Mouse (Mus musculus): ENCODE results near the gene Ddt. TPM values are rescaled to one million over a fixed set of nuclear protein-coding genes. Genes with fewer than 3 reads are reported as not detected.
"Not testable (repeated sequence)": the region's sequence is repeated elsewhere in the genome, so short reads cannot be mapped to it uniquely, and the experiment has no call there.

Gene Ddt
- polyA plus RNA-seq, 1 experiment from 2014 or later, result 37.5 TPM

DNA sequence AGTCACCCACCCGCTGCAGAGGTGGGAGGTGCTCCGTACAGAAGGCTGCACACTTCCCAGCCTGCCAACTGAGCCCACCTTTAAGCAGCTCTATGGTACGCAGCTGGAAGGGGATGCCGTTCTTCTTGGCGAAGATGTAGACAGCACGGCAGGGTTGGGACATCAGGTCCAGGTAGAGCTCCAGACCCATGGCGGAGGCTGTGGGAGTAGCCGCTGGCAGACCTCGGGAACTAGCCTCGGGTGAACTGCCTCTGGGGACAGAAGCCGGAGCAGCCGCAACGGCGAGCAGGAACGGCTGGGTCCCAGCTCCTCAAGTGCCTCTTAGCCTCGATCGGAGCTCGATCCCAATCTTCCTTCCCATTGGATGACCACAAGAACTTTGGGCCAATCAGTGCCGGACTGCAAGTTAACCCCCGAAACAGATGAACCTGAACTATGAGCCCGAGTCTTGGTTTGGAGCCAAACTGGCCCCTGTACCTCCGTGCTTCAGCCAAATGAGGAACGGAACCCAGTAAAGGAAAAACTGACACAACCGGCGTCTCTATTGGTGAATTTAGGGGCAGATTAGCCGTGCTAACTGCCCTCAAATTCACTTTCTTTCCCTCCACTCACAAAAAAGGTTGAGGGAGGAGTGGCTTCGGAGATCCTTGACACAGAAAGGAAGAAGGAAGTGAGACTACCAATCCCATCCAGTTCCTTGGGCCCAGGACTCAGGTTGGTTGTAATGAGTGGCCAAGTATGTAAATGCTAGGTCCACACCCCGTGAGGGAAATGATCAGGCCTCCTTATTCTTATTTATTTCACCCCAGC is 7.8 kb upstream of the Ddt start, which contains the start of the genes Gm20441 and Gstt3:
Gene Gm20441, minus strand, starts transcription at position 186 of the 810 bp plus-strand sequence.
Gene Gstt3, minus strand, starts transcription at position 646 of the 810 bp plus-strand sequence.
- Histone ChIP-seq H3K4me3 (ENCODE audit: control insufficient read depth in 1 of 2, insufficient read depth in 1 of 2, low read depth in 1 of 2, low read length in 2 of 2) (peak within 1 kb of the TSS; percentile 40 to 45), H3K9me3 (ENCODE audit: control insufficient read depth, low read length) (no peaks in the 10 kb centered on the region), H3K36me3 (ENCODE audit: control insufficient read depth, insufficient read depth, low read length) (no peaks in the 10 kb centered on the region), H3K4me2 (ENCODE audit: low read length) (peak within 1 kb of the TSS; percentile 75), H3K27me3 (ENCODE audit: control insufficient read depth, insufficient read depth, low read length) (peaks cover 10% of the 10 kb centered on the region), H3K4me1 (ENCODE audit: control insufficient read depth in 2 of 2, insufficient read depth in 2 of 2, low read length in 2 of 2) (peaks cover 4 to 7% of the 10 kb centered on the region in 2 experiments; a peak in 2 of 4 replicates), H3K27ac (replicated peaks in 1 of 2; ENCODE audit: control insufficient read depth in 1 of 2, insufficient read depth in 1 of 2, low read depth in 2 of 2, low read length in 2 of 2) (no peak within 1 kb of the TSS), H3K9ac (ENCODE audit: low read length) (peak within 1 kb of the TSS; percentile 54)
- ATAC-seq (ENCODE audit: insufficient number of reproducible peaks, insufficient read depth, low FRiP score, low read depth), result peak; percentile 56; the same call in 1 of the 2 replicates
- WGBS, result under 1% methylated on average over 28 of the region's 28 CpGs

- Histone ChIP-seq H3K36me3 (ENCODE audit: control insufficient read depth, insufficient read depth, low read length) (no peaks in the 10 kb centered on the region), H3K4me3 (ENCODE audit: control insufficient read depth in 1 of 2, insufficient read depth in 1 of 2, low read depth in 1 of 2, low read length in 2 of 2) (0 out of 4 replicates have a peak overlapping the region, but pooled peaks of 1 of the 2 experiments have one; percentile 40), H3K27me3 (ENCODE audit: control insufficient read depth, insufficient read depth, low read length) (peaks cover 10% of the 10 kb centered on the region), H3K27ac (replicated peaks in 1 of 2; ENCODE audit: control insufficient read depth in 1 of 2, insufficient read depth in 1 of 2, low read depth in 2 of 2, low read length in 2 of 2) (no peak overlapping the region), H3K9me3 (ENCODE audit: control insufficient read depth, low read length) (no peaks in the 10 kb centered on the region), H3K4me1 (ENCODE audit: control insufficient read depth in 2 of 2, insufficient read depth in 2 of 2, low read length in 2 of 2) (peaks cover 4 to 7% of the 10 kb centered on the region in 2 experiments; a peak in 2 of 4 replicates), H3K9ac (ENCODE audit: low read length) (no peak overlapping the region), H3K4me2 (ENCODE audit: low read length) (no peak overlapping the region)
- 39% methylated on average over 15 of the region's 15 CpGs for WGBS
- no peak for ATAC-seq (ENCODE audit: insufficient number of reproducible peaks, insufficient read depth, low FRiP score, low read depth)
Measured at GRCm38 (mm10) chr10:75779206-75780174, 6.3 kb upstream of the Ddt start.

GRCm38 (mm10) chr10:75777885-75778284 is 4.7 kb upstream of the Ddt start:
- 67% methylated on average over 2 of the region's 2 CpGs for WGBS

GRCm38 (mm10) chr10:75776562-75776961 is 3.3 kb upstream of the Ddt start:
- no peak overlapping the region for H3K4me3 ChIP-seq (ENCODE audit: control insufficient read depth in 1 of 2, insufficient read depth in 1 of 2, low read depth in 1 of 2, low read length in 2 of 2)
- H3K9me3 ChIP-seq (ENCODE audit: control insufficient read depth, low read length), result no peaks in the 10 kb centered on the region
- no peak overlapping the region for H3K9ac ChIP-seq (ENCODE audit: low read length)
- H3K36me3 ChIP-seq (ENCODE audit: control insufficient read depth, insufficient read depth, low read length), result no peaks in the 10 kb centered on the region
- ATAC-seq (ENCODE audit: insufficient number of reproducible peaks, insufficient read depth, low FRiP score, low read depth), result no peak
- WGBS, result 85% methylated on average over 6 of the region's 6 CpGs
- no peak overlapping the region for H3K27ac ChIP-seq (replicated peaks in 1 of 2; ENCODE audit: control insufficient read depth in 1 of 2, insufficient read depth in 1 of 2, low read depth in 2 of 2, low read length in 2 of 2)
- H3K27me3 ChIP-seq (ENCODE audit: control insufficient read depth, insufficient read depth, low read length), result peaks cover 10% of the 10 kb centered on the region
- H3K4me2 ChIP-seq (ENCODE audit: low read length), result no peak overlapping the region
- H3K4me1 ChIP-seq (ENCODE audit: control insufficient read depth in 2 of 2, insufficient read depth in 2 of 2, low read length in 2 of 2), result peaks cover 11 to 14% of the 10 kb centered on the region in 2 experiments; a peak in 3 of 4 replicates

More at GRCm38 (mm10) chr10:75777885-75778284, 4.7 kb upstream of the Ddt start:
- H3K27me3 ChIP-seq (ENCODE audit: control insufficient read depth, insufficient read depth, low read length), result peaks cover 10% of the 10 kb centered on the region
- ATAC-seq (ENCODE audit: insufficient number of reproducible peaks, insufficient read depth, low FRiP score, low read depth), result no peak
- H3K4me2 ChIP-seq (ENCODE audit: low read length), result no peak overlapping the region
- H3K4me1 ChIP-seq (ENCODE audit: control insufficient read depth in 2 of 2, insufficient read depth in 2 of 2, low read length in 2 of 2), result peaks cover 4 to 8% of the 10 kb centered on the region in 2 experiments; a peak in 2 of 4 replicates
- H3K27ac ChIP-seq (replicated peaks in 1 of 2; ENCODE audit: control insufficient read depth in 1 of 2, insufficient read depth in 1 of 2, low read depth in 2 of 2, low read length in 2 of 2), result no peak overlapping the region
- no peak overlapping the region for H3K4me3 ChIP-seq (ENCODE audit: control insufficient read depth in 1 of 2, insufficient read depth in 1 of 2, low read depth in 1 of 2, low read length in 2 of 2)
- H3K9ac ChIP-seq (ENCODE audit: low read length), result no peak overlapping the region
- H3K9me3 ChIP-seq (ENCODE audit: control insufficient read depth, low read length), result no peaks in the 10 kb centered on the region
- H3K36me3 ChIP-seq (ENCODE audit: control insufficient read depth, insufficient read depth, low read length), result no peaks in the 10 kb centered on the region

DNA sequence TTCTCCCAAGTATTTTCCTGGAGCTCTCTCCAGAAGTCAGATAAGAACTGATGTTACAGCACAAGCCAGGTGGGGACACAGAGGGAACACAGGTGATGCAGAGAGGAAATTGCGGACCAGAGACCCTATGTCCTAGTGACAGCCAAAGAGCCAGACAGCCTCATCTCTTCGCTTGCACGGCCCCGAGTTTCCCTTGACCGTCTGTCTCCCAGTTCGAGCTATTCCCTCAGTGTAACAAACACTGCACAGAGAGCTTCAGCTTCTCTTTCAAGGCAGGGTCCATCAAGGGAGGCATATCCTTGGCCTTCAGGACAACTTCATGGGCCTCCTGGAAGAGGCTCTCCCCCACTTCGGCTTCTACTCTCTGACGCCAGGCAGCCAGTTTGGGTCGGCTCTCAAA is 1.4 kb upstream of the Ddt start:
- no peak for ATAC-seq (ENCODE audit: insufficient number of reproducible peaks, insufficient read depth, low FRiP score, low read depth)
- WGBS, result 90% methylated on average over 9 of the region's 9 CpGs
- H3K27ac ChIP-seq (replicated peaks in 1 of 2; ENCODE audit: control insufficient read depth in 1 of 2, insufficient read depth in 1 of 2, low read depth in 2 of 2, low read length in 2 of 2), result no peak overlapping the region
- no peak overlapping the region for H3K9ac ChIP-seq (ENCODE audit: low read length)
- no peaks in the 10 kb centered on the region for H3K36me3 ChIP-seq (ENCODE audit: control insufficient read depth, insufficient read depth, low read length)
- no peaks in the 10 kb centered on the region for H3K9me3 ChIP-seq (ENCODE audit: control insufficient read depth, low read length)
- H3K27me3 ChIP-seq (ENCODE audit: control insufficient read depth, insufficient read depth, low read length), result peaks cover 3% of the 10 kb centered on the region; the same call in 1 of the 2 replicates
- H3K4me2 ChIP-seq (ENCODE audit: low read length), result no peak overlapping the region
- peaks cover 6 to 8% of the 10 kb centered on the region in 2 experiments; a peak in 2 of 4 replicates for H3K4me1 ChIP-seq (ENCODE audit: control insufficient read depth in 2 of 2, insufficient read depth in 2 of 2, low read length in 2 of 2)
- no peak overlapping the region for H3K4me3 ChIP-seq (ENCODE audit: control insufficient read depth in 1 of 2, insufficient read depth in 1 of 2, low read depth in 1 of 2, low read length in 2 of 2)

- Histone ChIP-seq H3K36me3 (ENCODE audit: control insufficient read depth, insufficient read depth, low read length) (no peaks in the 10 kb centered on the region), H3K27me3 (ENCODE audit: control insufficient read depth, insufficient read depth, low read length) (0 out of 2 replicates have a peak, but pooled peaks cover 3% of the 10 kb centered on the region), H3K4me3 (ENCODE audit: control insufficient read depth in 1 of 2, insufficient read depth in 1 of 2, low read depth in 1 of 2, low read length in 2 of 2) (no peak overlapping the region), H3K4me1 (ENCODE audit: control insufficient read depth in 2 of 2, insufficient read depth in 2 of 2, low read length in 2 of 2) (peaks cover 6 to 8% of the 10 kb centered on the region in 2 experiments; a peak in 2 of 4 replicates), H3K27ac (replicated peaks in 1 of 2; ENCODE audit: control insufficient read depth in 1 of 2, insufficient read depth in 1 of 2, low read depth in 2 of 2, low read length in 2 of 2) (no peak overlapping the region), H3K9me3 (ENCODE audit: control insufficient read depth, low read length) (no peaks in the 10 kb centered on the region), H3K4me2 (ENCODE audit: low read length) (no peak overlapping the region), H3K9ac (ENCODE audit: low read length) (no peak overlapping the region)
- no peak for ATAC-seq (ENCODE audit: insufficient number of reproducible peaks, insufficient read depth, low FRiP score, low read depth)
- 85% methylated on average over 5 of the region's 5 CpGs for WGBS
Measured at GRCm38 (mm10) chr10:75774102-75774501, 888 bp upstream of the Ddt start.

DNA sequence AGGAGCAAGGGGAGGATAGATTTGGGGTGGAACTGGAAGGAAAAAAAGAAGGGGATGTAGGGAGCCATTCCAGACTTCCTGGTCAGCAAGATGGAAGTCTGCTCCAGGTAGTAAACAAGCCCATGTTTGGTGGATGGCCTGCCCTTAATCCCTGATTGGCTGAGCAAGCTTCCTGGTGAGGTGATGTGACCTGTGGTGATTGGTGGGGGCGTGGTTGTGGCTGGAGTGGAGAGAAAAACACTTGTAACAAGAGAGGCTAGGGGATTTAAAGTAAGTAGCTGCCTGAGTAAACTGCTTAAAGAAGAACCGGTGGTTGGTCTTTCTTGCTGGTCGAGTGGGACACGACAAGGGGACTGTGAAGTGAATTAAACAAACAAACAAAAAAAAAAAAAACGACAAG is 5.5 kb downstream of the Ddt start:
- not testable (repeated sequence) for H3K27ac ChIP-seq (replicated peaks in 1 of 2; ENCODE audit: control insufficient read depth in 1 of 2, insufficient read depth in 1 of 2, low read depth in 2 of 2, low read length in 2 of 2); H3K4me2 ChIP-seq (ENCODE audit: low read length); H3K36me3 ChIP-seq (ENCODE audit: control insufficient read depth, insufficient read depth, low read length); H3K4me3 ChIP-seq (ENCODE audit: control insufficient read depth in 1 of 2, insufficient read depth in 1 of 2, low read depth in 1 of 2, low read length in 2 of 2); H3K27me3 ChIP-seq (ENCODE audit: control insufficient read depth, insufficient read depth, low read length); H3K9me3 ChIP-seq (ENCODE audit: control insufficient read depth, low read length); ATAC-seq (ENCODE audit: insufficient number of reproducible peaks, insufficient read depth, low FRiP score, low read depth); H3K9ac ChIP-seq (ENCODE audit: low read length)
- H3K4me1 ChIP-seq (ENCODE audit: control insufficient read depth in 2 of 2, insufficient read depth in 2 of 2, low read length in 2 of 2), result peaks cover 4 to 14% of the 10 kb centered on the region in 2 experiments; a peak in 2 of 4 replicates
- 31% methylated on average over 5 of the region's 5 CpGs for WGBS
